Mouse (Mus musculus) heart, postnatal 4 days (tissue): ENCODE results near the gene Lmtk3. TPM values are rescaled to one million over a fixed set of nuclear protein-coding genes. Genes with fewer than 3 reads are reported as not detected.
A peak's percentile ranks its signal among the peaks of the same experiment; 100 is the strongest.

Experiments used
- DNase-seq: peaks from one replicate; pipeline ENCODE4 v3.0.0; 2021
- total RNA-seq, 2 experiments: library from RNA; stranded (reverse); gene quantifications; 2 replicates each; pipeline ENCODE4 v1.2.3; 2021

The Lmtk3 gene
- total RNA-seq, 2 experiments from 2014 or later, result 0.10 to 0.16 TPM

- DNase-seq, result no peak
Measured at GRCm38 (mm10) chr7:45809276-45810075, 25.9 kb downstream of the Lmtk3 start.

GRCm38 (mm10) chr7:45812921-45813320 is 29.4 kb downstream of the Lmtk3 start:
- DNase-seq, result no peak

- peak; percentile 100 for DNase-seq
Measured at GRCm38 (mm10) chr7:45813787-45814779, 30.5 kb downstream of the Lmtk3 start, which contains the start of gene Cyth2. TSS of gene Cyth2 (minus strand) at chr7:45814581.

GRCm38 (mm10) chr7:45814841-45815240 is 31.3 kb downstream of the Lmtk3 start:
- no peak for DNase-seq

- no peak for DNase-seq
Measured at GRCm38 (mm10) chr7:45815323-45815983, 31.9 kb downstream of the Lmtk3 start.

- no peak for DNase-seq
Measured at GRCm38 (mm10) chr7:45815984-45816351, 32.4 kb downstream of the Lmtk3 start.

- no peak for DNase-seq
Measured at GRCm38 (mm10) chr7:45819843-45820242, 36.3 kb downstream of the Lmtk3 start.

- no peak for DNase-seq
Measured at GRCm38 (mm10) chr7:45820913-45821312, 37.4 kb downstream of the Lmtk3 start.

- no peak for DNase-seq
Measured at GRCm38 (mm10) chr7:45824598-45824997, 41.1 kb downstream of the Lmtk3 start, which contains the start of gene Kcnj14. TSS of gene Kcnj14 (minus strand) at chr7:45824782.

- no peak for DNase-seq
Measured at GRCm38 (mm10) chr7:45826631-45827030, 43.1 kb downstream of the Lmtk3 start.

- peak; percentile 84 for DNase-seq
Measured at GRCm38 (mm10) chr7:45830427-45831127, 47.0 kb downstream of the Lmtk3 start, which contains the start of gene Grwd1. TSS of gene Grwd1 (minus strand) at chr7:45830944.

GRCm38 (mm10) chr7:45831128-45831525 is 47.6 kb downstream of the Lmtk3 start:
- no peak for DNase-seq

- DNase-seq, result no peak
Measured at GRCm38 (mm10) chr7:45832428-45832827, 48.9 kb downstream of the Lmtk3 start.

- no peak for DNase-seq
Measured at GRCm38 (mm10) chr7:45833148-45833790, 49.7 kb downstream of the Lmtk3 start.

GRCm38 (mm10) chr7:45833924-45834323 is 50.4 kb downstream of the Lmtk3 start:
- DNase-seq, result no peak

- no peak for DNase-seq
Measured at GRCm38 (mm10) chr7:45842950-45843744, 59.6 kb downstream of the Lmtk3 start.

- DNase-seq, result no peak
Measured at GRCm38 (mm10) chr7:45848447-45849027, 65.0 kb downstream of the Lmtk3 start.

GRCm38 (mm10) chr7:45850661-45851060 is 67.1 kb downstream of the Lmtk3 start:
- no peak for DNase-seq

GRCm38 (mm10) chr7:45853089-45853488 is 69.6 kb downstream of the Lmtk3 start:
- no peak for DNase-seq
